Mouse (Mus musculus) cortical plate, adult 2 months (tissue): ENCODE measurements at regions not wholly inside any gene's neighbourhood (a gene's known extent, or its start where the extent isn't known, plus 50 kb on each side); places are given as distances from the start of the nearest gene placed in this dataset.
A peak's percentile ranks its signal among the peaks of the same experiment; 100 is the strongest.

Source experiments
- H3K27ac ChIP-seq: fragments of 200-500 bp; 2 replicates; pipeline ENCODE4 v1.5.1; 2012; ENCODE audit warnings: low read length, control low read depth, inconsistent platforms; ENCODE audit not compliant: insufficient read depth
- H3K4me1 ChIP-seq: fragments of 200-500 bp; 2 replicates; pipeline ENCODE4 v1.6.1; 2011; ENCODE audit warnings: low read length; ENCODE audit not compliant: control insufficient read depth, insufficient read depth
- H3K4me3 ChIP-seq: fragments of 200-500 bp; 2 replicates; pipeline ENCODE4 v1.5.1; 2011; ENCODE audit warnings: mild to moderate bottlenecking, low read length, control low read depth; ENCODE audit not compliant: insufficient read depth
- CTCF ChIP-seq: fragments of 200-500 bp; IDR thresholded peaks from 2 replicates; pipeline ENCODE4 v1.5.1; 2011; ENCODE audit warnings: mild to moderate bottlenecking, control low read depth, low read length; ENCODE audit not compliant: insufficient read depth; ENCODE audit errors: extremely low read depth
- POLR2A ChIP-seq: fragments of 200-500 bp; IDR thresholded peaks from 2 replicates; pipeline ENCODE4 v1.6.1; 2011; ENCODE audit warnings: mild to moderate bottlenecking, low read length, control low read depth; ENCODE audit not compliant: insufficient read depth; ENCODE audit errors: extremely low read depth

DNA sequence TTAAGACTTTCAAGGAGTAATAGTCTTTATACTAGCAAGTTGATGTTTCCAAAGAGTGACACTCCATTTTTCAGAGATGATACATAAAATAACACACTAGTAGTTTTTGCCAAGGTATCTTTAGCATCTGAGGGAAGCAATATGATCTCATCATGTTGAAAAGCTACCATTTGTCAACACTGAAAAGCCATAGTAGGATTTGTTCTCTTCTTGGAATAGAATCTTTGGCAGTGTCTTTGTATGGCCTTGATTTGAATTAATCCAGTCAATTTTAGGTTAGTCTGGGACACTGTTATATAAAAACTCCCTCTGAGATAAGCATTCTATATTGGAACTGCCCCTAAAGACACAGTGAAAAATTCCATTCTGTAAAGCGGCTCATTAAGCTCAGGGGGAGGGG is 171.4 kb upstream of the Dcbld2 start:
- Histone ChIP-seq H3K4me1 (no peaks in the 10 kb centered on the region), H3K4me3 (no peak overlapping the region), H3K27ac (no peak overlapping the region)
- TF ChIP-seq POLR2A (no peak), CTCF (no peak)

DNA sequence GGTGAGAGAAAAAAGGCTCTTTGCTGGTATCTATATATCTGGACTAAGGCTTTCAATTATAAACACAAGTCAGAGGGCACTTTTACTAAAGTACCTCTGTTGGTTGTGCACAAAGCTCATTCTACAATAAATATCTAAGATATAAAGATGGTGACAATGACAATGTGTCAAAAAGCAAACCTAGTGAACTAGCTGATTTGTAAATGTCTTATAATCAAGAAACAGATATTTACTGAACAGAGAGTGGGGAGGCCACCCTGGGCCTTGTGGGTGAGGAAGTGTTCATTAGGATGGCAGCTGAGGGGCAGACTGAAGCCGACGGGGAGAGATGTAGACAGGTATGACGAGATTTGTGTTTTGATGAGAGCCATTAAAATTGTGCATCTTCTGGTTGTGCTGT is 132.0 kb upstream of the Dcbld2 start:
- no peak overlapping the region for H3K4me3 ChIP-seq
- no peak for TF ChIP-seq POLR2A
- no peak for TF ChIP-seq CTCF
- H3K4me1 ChIP-seq: no peaks in the 10 kb centered on the region
- H3K27ac ChIP-seq: no peak overlapping the region

DNA sequence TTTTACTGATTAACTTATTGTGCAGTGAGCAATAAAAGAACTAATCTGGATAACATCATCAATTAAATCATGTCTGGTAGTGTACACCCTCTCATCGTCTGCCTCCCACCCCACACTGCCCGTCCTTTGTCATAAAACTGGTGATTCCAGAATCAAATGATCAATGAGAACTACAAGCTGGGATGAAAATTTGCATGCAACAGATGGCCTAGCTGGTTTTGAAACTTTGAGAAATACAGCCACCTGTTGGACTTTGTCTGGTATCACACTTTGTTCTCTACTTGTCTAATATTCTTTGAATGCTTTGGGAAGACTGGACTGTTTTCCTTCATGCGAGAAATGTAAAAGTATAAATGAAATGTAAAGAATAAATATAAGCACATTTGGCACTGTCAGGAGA is 126.8 kb upstream of the Dcbld2 start:
- no peak overlapping the region for H3K27ac ChIP-seq
- H3K4me1 ChIP-seq: no peaks in the 10 kb centered on the region
- TF ChIP-seq CTCF (no peak), POLR2A (no peak)
- H3K4me3 ChIP-seq: no peak overlapping the region

DNA sequence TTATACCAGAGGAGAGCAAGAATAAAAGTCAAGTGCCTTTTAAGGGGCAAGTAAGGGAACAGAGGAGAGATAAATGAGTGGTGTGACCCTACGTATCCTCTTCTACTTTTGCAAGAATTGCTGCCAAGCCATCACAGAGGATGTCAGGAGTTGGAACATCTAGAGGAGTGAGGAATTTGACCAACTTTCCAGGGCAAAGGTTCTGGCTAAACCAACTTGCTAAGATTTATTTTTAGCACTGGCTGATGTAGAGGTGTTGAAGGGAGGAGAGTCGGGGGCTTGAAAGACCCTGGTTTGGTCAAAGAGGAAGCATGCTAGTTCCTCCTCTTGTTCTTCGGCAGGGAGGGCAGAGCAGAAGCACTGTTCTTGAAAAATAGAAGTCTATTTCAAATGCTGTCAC is 113.8 kb upstream of the Dcbld2 start:
- Histone ChIP-seq H3K4me3 (no peak overlapping the region), H3K4me1 (no peaks in the 10 kb centered on the region), H3K27ac (no peak overlapping the region)
- TF ChIP-seq POLR2A (no peak), CTCF (no peak)

DNA sequence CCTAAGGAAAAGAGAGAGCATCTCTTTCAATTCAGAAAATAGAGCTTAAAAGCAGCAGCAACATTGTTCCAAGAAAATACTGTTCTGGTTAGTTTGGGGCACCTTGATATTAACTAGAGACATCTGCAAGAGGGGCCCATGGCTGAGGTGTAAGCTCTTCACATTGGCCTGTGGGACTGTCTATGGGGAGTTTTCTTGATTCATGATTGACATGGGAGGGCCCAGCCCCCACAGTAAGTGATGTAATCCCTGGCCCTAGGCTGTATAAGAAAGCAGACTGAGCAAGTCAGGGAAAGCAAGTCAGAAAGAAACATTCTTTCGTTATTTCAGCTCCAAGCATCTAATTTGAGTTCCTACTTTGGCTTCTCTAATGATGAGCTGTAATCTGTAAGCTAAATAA is 113.1 kb upstream of the Dcbld2 start:
- no peak overlapping the region for H3K4me3 ChIP-seq
- no peak overlapping the region for H3K27ac ChIP-seq
- no peaks in the 10 kb centered on the region for H3K4me1 ChIP-seq
- TF ChIP-seq CTCF (no peak), POLR2A (no peak)

DNA sequence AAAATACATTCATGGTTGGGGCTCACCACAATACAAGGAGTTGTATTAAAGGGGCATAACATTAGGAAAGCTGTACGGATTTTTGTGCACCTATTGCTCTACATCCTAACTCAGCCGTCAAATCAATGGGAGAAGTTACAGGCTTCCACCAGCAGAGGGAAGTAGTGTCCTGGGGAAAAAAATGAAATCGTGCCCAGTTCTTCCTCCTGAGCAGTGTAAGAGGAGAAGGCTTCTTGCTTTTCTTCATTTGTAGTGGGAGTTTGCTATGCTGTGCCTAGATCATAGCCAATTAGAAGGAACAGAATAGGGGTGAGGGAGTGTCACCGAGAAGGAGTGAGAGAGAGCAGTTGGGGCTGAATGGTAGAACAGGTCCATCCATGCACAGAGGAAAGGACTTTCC is 108.7 kb upstream of the Dcbld2 start:
- Histone ChIP-seq H3K4me3 (no peak overlapping the region), H3K27ac (no peak overlapping the region), H3K4me1 (no peaks in the 10 kb centered on the region)
- TF ChIP-seq POLR2A: no peak
- peak; percentile 81 for TF ChIP-seq CTCF

DNA sequence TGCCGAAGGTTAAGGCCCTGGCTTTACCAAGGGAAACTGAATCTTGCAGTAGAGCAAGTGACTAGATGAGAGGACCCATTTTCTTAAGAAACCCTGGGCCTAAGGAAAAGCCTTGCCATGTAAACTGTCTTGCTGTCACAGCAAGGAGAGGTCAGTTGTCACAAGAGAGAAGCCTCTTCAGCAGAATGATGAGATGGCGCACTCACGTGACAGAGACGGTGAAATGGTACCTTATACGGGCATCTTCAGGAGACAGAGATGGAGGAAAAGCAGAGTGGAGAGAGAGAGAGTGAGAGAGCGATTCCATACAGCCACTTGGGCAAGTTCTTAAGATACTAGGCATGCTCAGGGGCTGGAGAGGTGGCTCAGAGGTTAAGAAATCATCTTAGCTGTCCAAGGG is 108.1 kb upstream of the Dcbld2 start:
- Histone ChIP-seq H3K27ac (no peak overlapping the region), H3K4me3 (no peak overlapping the region), H3K4me1 (no peaks in the 10 kb centered on the region)
- no peak for TF ChIP-seq POLR2A

DNA sequence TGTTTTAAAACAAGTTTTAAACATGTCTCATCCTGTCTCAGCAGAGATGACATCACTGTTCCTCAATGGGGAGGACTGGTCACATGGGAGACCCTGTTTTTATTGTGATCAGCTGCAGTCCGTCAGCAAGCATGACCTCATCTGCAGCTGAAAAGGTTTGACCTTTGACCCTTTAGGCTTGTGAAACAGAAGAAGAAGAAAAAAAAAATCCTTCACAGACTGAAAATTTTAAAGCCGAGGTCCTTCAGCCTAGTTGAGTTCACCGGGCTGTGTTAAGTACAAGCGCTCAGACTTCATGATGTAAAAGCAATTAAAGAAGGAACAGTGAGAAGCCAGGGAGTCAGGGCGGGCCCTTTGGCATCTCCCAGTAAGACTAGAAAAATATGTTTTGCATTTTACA is 104.7 kb upstream of the Dcbld2 start:
- TF ChIP-seq CTCF (no peak), POLR2A (no peak)
- H3K27ac ChIP-seq: no peak overlapping the region
- no peaks in the 10 kb centered on the region for H3K4me1 ChIP-seq
- H3K4me3 ChIP-seq: no peak overlapping the region

DNA sequence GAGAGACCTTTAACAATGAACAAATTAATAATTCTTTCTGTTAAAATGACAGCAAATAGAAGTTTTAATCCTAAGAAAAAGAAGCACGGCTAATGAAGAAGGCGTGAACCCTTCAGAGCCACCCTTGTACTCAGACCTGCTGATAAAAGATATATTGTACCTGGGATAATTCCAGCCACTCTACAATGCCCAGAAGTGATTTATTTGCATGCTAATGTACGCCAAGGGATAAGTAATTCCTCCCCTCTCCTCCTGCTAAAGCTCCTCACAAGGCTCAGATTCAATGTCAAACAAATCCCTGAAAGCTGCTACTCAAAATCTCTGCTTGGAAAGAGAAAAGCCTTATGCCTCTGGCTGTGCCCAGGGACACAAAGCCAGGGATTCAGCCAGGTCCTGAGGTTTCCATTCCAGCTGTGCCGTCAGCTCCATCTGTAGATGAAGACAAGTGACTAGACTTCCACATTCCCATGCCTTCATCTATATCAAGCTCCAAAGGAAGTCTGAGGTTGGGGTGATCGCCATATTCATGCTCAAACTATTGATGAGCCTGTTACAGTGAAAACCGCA is 91.3 kb upstream of the Dcbld2 start:
- no peaks in the 10 kb centered on the region for H3K4me1 ChIP-seq
- no peak overlapping the region for H3K4me3 ChIP-seq
- TF ChIP-seq POLR2A: no peak
- no peak for TF ChIP-seq CTCF
- H3K27ac ChIP-seq: no peak overlapping the region

DNA sequence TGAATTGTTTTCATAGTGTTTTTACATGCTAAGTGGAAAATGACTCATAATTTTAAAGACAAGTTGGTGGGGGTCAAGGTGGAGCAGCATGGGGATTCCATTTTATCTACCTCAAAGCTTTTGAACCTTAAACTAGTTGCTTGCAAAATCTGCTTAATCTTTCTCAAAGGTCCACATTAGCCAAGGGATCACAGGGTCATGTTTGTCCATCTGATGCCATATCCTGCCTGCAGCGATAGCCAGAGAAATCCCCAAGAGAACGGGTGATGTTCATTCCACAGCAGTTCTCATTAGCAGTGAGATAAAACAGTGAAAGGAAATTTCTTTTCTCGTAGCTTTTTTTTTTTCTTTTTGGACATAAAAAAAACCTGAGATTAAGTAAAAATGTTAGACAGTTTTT is 77.2 kb upstream of the Dcbld2 start:
- H3K27ac ChIP-seq: no peak overlapping the region
- H3K4me1 ChIP-seq: no peaks in the 10 kb centered on the region
- no peak for TF ChIP-seq POLR2A
- no peak for TF ChIP-seq CTCF
- no peak overlapping the region for H3K4me3 ChIP-seq

DNA sequence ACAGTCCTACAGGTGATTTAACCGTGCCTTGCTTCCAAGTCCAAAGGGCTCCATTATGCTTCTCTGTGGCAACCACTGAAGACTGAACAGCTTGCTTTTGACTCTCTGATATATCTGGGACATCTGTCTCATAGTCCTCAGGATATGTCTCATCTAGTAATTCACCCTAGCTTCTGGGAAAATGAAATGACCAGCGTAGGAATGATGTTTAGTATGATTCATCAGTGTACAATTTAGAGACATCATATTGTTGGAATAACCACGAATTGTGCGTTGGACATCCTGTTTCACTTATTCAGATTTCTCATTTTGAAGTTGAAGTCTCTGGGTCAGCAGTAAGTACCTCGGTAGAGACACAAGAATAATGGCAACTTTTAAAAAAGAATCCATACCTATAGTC is 64.3 kb upstream of the Dcbld2 start:
- Histone ChIP-seq H3K27ac (no peak overlapping the region), H3K4me1 (no peaks in the 10 kb centered on the region), H3K4me3 (no peak overlapping the region)
- TF ChIP-seq CTCF: no peak
- TF ChIP-seq POLR2A: no peak
